Mouse (Mus musculus) megakaryocyte, embryonic 14.5 days (primary cell): ENCODE data around the gene Tas2r109.

ENCODE experiments used
- FLI1 ChIP-seq: IDR thresholded peaks from 2 replicates; pipeline ENCODE4 v1.6.1; 2012; ENCODE audit warnings: low read length, inconsistent platforms, mixed read lengths
- GATA1 ChIP-seq: IDR thresholded peaks from 3 replicates; pipeline ENCODE4 v1.6.1; 2012; ENCODE audit warnings: mixed read lengths, low read length, inconsistent platforms, borderline replicate concordance

DNA sequence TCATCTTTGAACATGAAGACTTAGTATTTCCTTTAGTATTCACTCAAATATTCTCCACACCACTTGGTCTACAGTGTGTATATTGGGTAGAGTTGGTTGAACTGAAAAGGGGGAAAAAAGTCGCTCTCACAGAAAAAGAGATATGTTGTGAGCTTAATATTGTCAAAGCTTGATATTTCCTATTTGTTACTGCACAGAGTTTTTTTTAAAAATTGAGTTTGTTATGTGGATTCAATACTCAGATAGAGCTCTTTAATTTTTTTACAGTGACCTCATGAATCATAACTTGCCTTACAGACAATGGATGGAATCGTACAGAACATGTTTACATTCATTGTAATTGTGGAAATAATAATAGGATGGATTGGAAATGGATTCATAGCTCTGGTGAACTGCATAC lies 30.0 kb downstream of the Tas2r109 start, which contains the start of gene Tas2r129:
- no peak for TF ChIP-seq FLI1
- no peak for TF ChIP-seq GATA1
